Mouse (Mus musculus) testis, adult 2 months (tissue): ENCODE measurements around the gene Pitpnm3. TPM values are rescaled to one million over a fixed set of nuclear protein-coding genes. Genes with fewer than 3 reads are reported as not detected.
"Not testable (repeated sequence)": the region's sequence is repeated elsewhere in the genome, so short reads cannot be mapped to it uniquely, and the experiment has no call there.

Source experiments
- H3K27ac ChIP-seq: fragments of 200-500 bp; 2 replicates; pipeline ENCODE4 v1.5.1; 2012; ENCODE audit warnings: low read depth, low read length; ENCODE audit not compliant: control insufficient read depth, insufficient read depth
- H3K27me3 ChIP-seq: fragments of 200-500 bp; 2 replicates; pipeline ENCODE4 v1.6.1; 2012; ENCODE audit warnings: mild to moderate bottlenecking, low read length, moderate library complexity; ENCODE audit not compliant: control insufficient read depth, insufficient read depth
- H3K36me3 ChIP-seq: fragments of 200-500 bp; 2 replicates; pipeline ENCODE4 v1.6.1; 2012; ENCODE audit warnings: mild to moderate bottlenecking, low read length; ENCODE audit not compliant: control insufficient read depth, insufficient read depth
- H3K4me1 ChIP-seq: fragments of 200-500 bp; 2 replicates; pipeline ENCODE4 v1.6.1; 2012; ENCODE audit warnings: low read length; ENCODE audit not compliant: control insufficient read depth, insufficient read depth
- H3K4me3 ChIP-seq: fragments of 200-500 bp; 2 replicates; pipeline ENCODE4 v1.5.1; 2012; ENCODE audit warnings: low read depth, mild to moderate bottlenecking, low read length, moderate library complexity, mixed read lengths; ENCODE audit not compliant: control insufficient read depth
- CTCF ChIP-seq: fragments of 200-500 bp; IDR thresholded peaks from 2 replicates; pipeline ENCODE4 v1.5.1; 2012; ENCODE audit warnings: low read depth, mild to moderate bottlenecking, inconsistent platforms, low read length, moderate library complexity; ENCODE audit not compliant: control insufficient read depth, insufficient read depth, insufficient replicate concordance
- POLR2A ChIP-seq: fragments of 200-500 bp; IDR thresholded peaks from 2 replicates; pipeline ENCODE4 v1.6.1; 2012; ENCODE audit warnings: low read depth, mild to moderate bottlenecking, inconsistent platforms, low read length, moderate library complexity; ENCODE audit not compliant: control insufficient read depth
- polyA plus RNA-seq: library from polyadenylated mRNA; depleted of rRNA; stranded (reverse); fragments of >200 nt; gene quantifications from 2 replicates; pipeline ENCODE4 v1.2.3, GENCODE M21; 2012

The Pitpnm3 gene
- polyA plus RNA-seq, 1 experiment: 3.2 TPM

- H3K4me1 ChIP-seq: no peaks in the 10 kb centered on the region
- peaks cover 5% of the 10 kb centered on the region for H3K36me3 ChIP-seq
- H3K27ac ChIP-seq: no peak overlapping the region
- no peak overlapping the region for H3K4me3 ChIP-seq
- TF ChIP-seq POLR2A: no peak
- no peak for TF ChIP-seq CTCF
- H3K27me3 ChIP-seq: no peaks in the 10 kb centered on the region
Measured at GRCm38 (mm10) chr11:72173506-72173905, 37.9 kb upstream of the Pitpnm3 start.

- H3K27me3 ChIP-seq, H3K27ac ChIP-seq, H3K4me1 ChIP-seq, H3K36me3 ChIP-seq: not testable (repeated sequence)
- peak overlapping the region; percentile 7 for H3K4me3 ChIP-seq
Measured at GRCm38 (mm10) chr11:72171906-72172305, 36.3 kb upstream of the Pitpnm3 start.

- no peak overlapping the region for H3K27ac ChIP-seq
- H3K4me1 ChIP-seq: no peaks in the 10 kb centered on the region
- H3K27me3 ChIP-seq: no peaks in the 10 kb centered on the region
- TF ChIP-seq CTCF: no peak
- no peak for TF ChIP-seq POLR2A
- peaks cover 1% of the 10 kb centered on the region; the same call in 1 of the 2 replicates for H3K36me3 ChIP-seq
- H3K4me3 ChIP-seq: peak overlapping the region; percentile 89
Measured at GRCm38 (mm10) chr11:72169871-72170270, 34.3 kb upstream of the Pitpnm3 start.

GRCm38 (mm10) chr11:72163198-72163597, 27.6 kb upstream of the Pitpnm3 start:
- Histone ChIP-seq H3K4me1 (no peaks in the 10 kb centered on the region), H3K27ac (no peak overlapping the region), H3K27me3 (no peaks in the 10 kb centered on the region), H3K4me3 (no peak overlapping the region), H3K36me3 (peaks cover 1% of the 10 kb centered on the region; the same call in 1 of the 2 replicates)
- no peak for TF ChIP-seq POLR2A
- TF ChIP-seq CTCF: no peak

- no peaks in the 10 kb centered on the region for H3K4me1 ChIP-seq
- no peak overlapping the region for H3K27ac ChIP-seq
- no peaks in the 10 kb centered on the region for H3K27me3 ChIP-seq
- TF ChIP-seq POLR2A (no peak), CTCF (no peak)
- H3K36me3 ChIP-seq: peaks cover 1% of the 10 kb centered on the region; the same call in 1 of the 2 replicates
- no peak overlapping the region for H3K4me3 ChIP-seq
Measured at GRCm38 (mm10) chr11:72156624-72157023, 21.0 kb upstream of the Pitpnm3 start.

- no peak for TF ChIP-seq POLR2A
- TF ChIP-seq CTCF: no peak
- Histone ChIP-seq H3K4me3 (no peak overlapping the region), H3K27ac (no peak overlapping the region), H3K36me3 (peaks cover 1% of the 10 kb centered on the region; the same call in 1 of the 2 replicates), H3K27me3 (no peaks in the 10 kb centered on the region), H3K4me1 (no peaks in the 10 kb centered on the region)
Measured at GRCm38 (mm10) chr11:72155981-72156428, 20.4 kb upstream of the Pitpnm3 start.

- TF ChIP-seq CTCF (no peak), POLR2A (no peak)
- H3K27ac ChIP-seq: no peak overlapping the region
- peaks cover 1% of the 10 kb centered on the region; the same call in 1 of the 2 replicates for H3K36me3 ChIP-seq
- no peaks in the 10 kb centered on the region for H3K27me3 ChIP-seq
- H3K4me1 ChIP-seq: no peaks in the 10 kb centered on the region
- H3K4me3 ChIP-seq: no peak overlapping the region
Measured at GRCm38 (mm10) chr11:72155186-72155980, 19.8 kb upstream of the Pitpnm3 start.
